Mouse (Mus musculus) olfactory bulb, adult 2 months (tissue): Measurements from ENCODE around the gene Etd.

Experiments used
- CTCF ChIP-seq: fragments of 200-500 bp; IDR thresholded peaks from 2 replicates; pipeline ENCODE4 v1.5.1; 2012; ENCODE audit warnings: low read depth, mild to moderate bottlenecking, low read length, moderate library complexity; ENCODE audit not compliant: insufficient read depth
- POLR2A ChIP-seq: fragments of 200-500 bp; IDR thresholded peaks from 2 replicates; pipeline ENCODE4 v1.6.1; 2012; ENCODE audit warnings: mild to moderate bottlenecking, low read depth, low read length, moderate library complexity; ENCODE audit not compliant: insufficient read depth

GRCm38 (mm10) chrX:53432888-53433287, 1.8 kb upstream of the Etd start:
- TF ChIP-seq CTCF (no peak), POLR2A (no peak)
